Mouse (Mus musculus) intestine, embryonic 14.5 days (tissue): ENCODE results near the gene Ogfod2. TPM values are rescaled to one million over a fixed set of nuclear protein-coding genes. Genes with fewer than 3 reads are reported as not detected.
A peak's percentile ranks its signal among the peaks of the same experiment; 100 is the strongest.

Source experiments
- ATAC-seq: fragments of 200-750 bp; cut with Nextera tagmentation; replicated peaks from 2 replicates; pipeline ENCODE4 v1.8.0; 2017; ENCODE audit warnings: low read depth, moderate number of reproducible peaks, moderate TSS enrichment, moderate library complexity; ENCODE audit not compliant: low FRiP score, low TSS enrichment
- DNase-seq: peaks from one replicate; pipeline ENCODE4 v3.0.0-alpha.2; 2018; ENCODE audit warnings: low spot score
- H3K27ac ChIP-seq: fragments of 300-500 bp; sonication (generic); 2 replicates; pipeline ENCODE4 v1.5.1; 2014; ENCODE audit warnings: low read depth, mild to moderate bottlenecking, control low read depth
- H3K27me3 ChIP-seq: fragments of 300-500 bp; sonication (generic); replicated peaks from 2 replicates; pipeline ENCODE4 v1.6.1; 2014; ENCODE audit warnings: low read length, control low read depth; ENCODE audit not compliant: control insufficient read depth, insufficient read depth
- H3K36me3 ChIP-seq: fragments of 300-500 bp; sonication (generic); 2 replicates; pipeline ENCODE4 v1.6.1; 2014; ENCODE audit warnings: low read length, control low read depth; ENCODE audit not compliant: control insufficient read depth, insufficient read depth
- H3K4me1 ChIP-seq: fragments of 300-500 bp; sonication (generic); replicated peaks from 2 replicates; pipeline ENCODE4 v1.6.1; 2014; ENCODE audit warnings: low read length, control low read depth, mixed read lengths; ENCODE audit not compliant: control insufficient read depth, insufficient read depth
- H3K4me2 ChIP-seq: fragments of 300-500 bp; sonication (generic); 2 replicates; pipeline ENCODE4 v1.6.1; 2014; ENCODE audit warnings: low read length
- H3K4me3 ChIP-seq: fragments of 300-500 bp; sonication (generic); 2 replicates; pipeline ENCODE4 v1.5.1; 2014; ENCODE audit warnings: low read depth, low read length, control low read depth, mixed read lengths
- H3K9ac ChIP-seq: fragments of 300-500 bp; sonication (generic); 2 replicates; pipeline ENCODE4 v1.6.1; 2014; ENCODE audit warnings: mild to moderate bottlenecking, low read length
- H3K9me3 ChIP-seq: fragments of 300-500 bp; sonication (generic); 2 replicates; pipeline ENCODE4 v1.6.1; 2016; ENCODE audit warnings: low read length, control low read depth; ENCODE audit not compliant: control insufficient read depth
- WGBS: fragments of 180-500 bp; shearing (Covaris S2); extraction: QIAGEN DNeasy Blood & Tissue Kit; methylation state at CpG from one replicate; pipeline ENCODE4 v1.1.7; 2014; 5-methylcytosine and 5-hydroxymethylcytosine counted together
- polyA plus RNA-seq: library from polyadenylated mRNA; unstranded; fragments of >200 nt; fragmentation: Nextera tagmentation; extraction: Ambion mirVana; gene quantifications from 2 replicates; pipeline ENCODE4 v1.2.1, GENCODE M21; 2014

Ogfod2 gene
- polyA plus RNA-seq, 1 experiment from 2014 or later, result 18.0 TPM

DNA sequence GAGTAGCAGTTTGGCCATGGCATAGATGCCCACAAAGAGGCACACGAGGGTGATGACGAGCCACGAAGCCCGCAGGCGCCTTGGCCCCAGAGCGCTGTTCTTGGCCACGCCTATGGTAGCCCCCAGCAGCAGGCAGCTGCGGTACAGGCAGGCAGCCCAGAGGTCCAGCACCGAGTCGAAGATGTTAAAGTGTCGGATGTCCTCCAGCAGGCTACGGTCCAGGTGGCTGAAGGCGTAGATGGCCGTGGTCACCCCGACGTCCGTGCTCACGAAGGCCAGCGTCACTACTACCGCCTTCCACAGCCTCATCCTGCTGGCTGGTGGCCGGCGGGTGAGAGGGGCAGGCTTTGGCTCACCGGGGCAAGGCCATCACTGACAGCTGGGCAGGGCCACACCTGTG, 22.2 kb upstream of the Ogfod2 start:
- no peak for DNase-seq
- Histone ChIP-seq H3K4me2 (no peak overlapping the region), H3K27me3 (0 out of 2 replicates have a peak, but pooled peaks cover 5% of the 10 kb centered on the region), H3K9me3 (no peaks in the 10 kb centered on the region), H3K4me1 (no peaks in the 10 kb centered on the region), H3K36me3 (no peaks in the 10 kb centered on the region), H3K27ac (no peak overlapping the region), H3K9ac (no peak overlapping the region), H3K4me3 (no peak overlapping the region)
- 84% methylated on average over 23 of the region's 23 CpGs for WGBS
- ATAC-seq, result no peak

- Histone ChIP-seq H3K4me2 (no peak overlapping the region), H3K4me3 (no peak overlapping the region), H3K9me3 (no peaks in the 10 kb centered on the region), H3K36me3 (no peaks in the 10 kb centered on the region), H3K9ac (no peak overlapping the region), H3K27me3 (0 out of 2 replicates have a peak, but pooled peaks cover 5% of the 10 kb centered on the region), H3K4me1 (peaks cover 6% of the 10 kb centered on the region; the same call in 1 of the 2 replicates), H3K27ac (no peak overlapping the region)
- WGBS, result 51% methylated on average over 9 of the region's 9 CpGs
- ATAC-seq (peak; percentile 20; the same call in 1 of the 2 replicates), DNase-seq (no peak)
These were observed 20.1 kb upstream of the Ogfod2 start for GRCm38 (mm10) chr5:124091951-124092406.

DNA sequence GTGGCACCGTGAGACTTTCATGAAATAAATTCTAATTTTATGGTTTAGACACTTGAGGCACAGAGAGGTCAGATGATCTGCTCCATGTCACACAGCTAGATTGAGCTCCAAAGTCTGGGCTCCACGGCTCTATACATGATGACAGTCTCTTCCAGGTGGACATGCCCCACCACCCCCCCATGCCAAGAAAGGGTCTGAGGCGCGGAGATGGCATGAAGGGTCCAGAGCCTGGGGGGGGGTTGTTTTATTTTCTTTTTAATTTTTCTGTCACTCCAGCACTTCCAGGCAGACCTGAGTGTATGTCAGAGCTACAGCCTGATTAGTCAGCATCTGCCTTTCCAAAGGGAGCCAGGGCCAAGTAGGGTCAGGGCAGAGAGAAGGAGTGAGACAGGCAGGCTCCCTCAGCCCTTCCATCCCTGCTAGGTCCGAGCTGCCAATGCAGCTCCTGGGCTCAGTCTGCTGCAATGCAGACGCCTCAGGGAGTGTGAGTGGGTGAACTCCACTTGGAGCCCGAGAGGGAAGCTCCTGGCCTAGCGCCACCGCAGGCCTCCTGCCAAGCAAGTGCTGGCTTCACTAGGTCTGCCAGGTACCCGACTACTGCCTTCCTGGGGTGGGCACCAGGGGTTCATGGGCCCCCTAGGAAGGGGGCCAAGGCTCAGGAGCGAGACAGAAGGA, 18.8 kb upstream of the Ogfod2 start:
- 76% methylated on average over 11 of the region's 11 CpGs for WGBS
- no peak overlapping the region for H3K27ac ChIP-seq
- H3K4me3 ChIP-seq, result no peak overlapping the region
- 0 out of 2 replicates have a peak, but pooled peaks cover 5% of the 10 kb centered on the region for H3K27me3 ChIP-seq
- no peak overlapping the region for H3K9ac ChIP-seq
- H3K36me3 ChIP-seq, result no peaks in the 10 kb centered on the region
- H3K4me1 ChIP-seq, result peaks cover 6% of the 10 kb centered on the region; the same call in 1 of the 2 replicates
- no peak for DNase-seq
- ATAC-seq, result no peak
- no peaks in the 10 kb centered on the region for H3K9me3 ChIP-seq
- no peak overlapping the region for H3K4me2 ChIP-seq

- H3K9ac ChIP-seq, result no peak overlapping the region
- DNase-seq (no peak), ATAC-seq (no peak)
- H3K4me3 ChIP-seq, result no peak overlapping the region
- H3K4me1 ChIP-seq, result peaks cover 6% of the 10 kb centered on the region; the same call in 1 of the 2 replicates
- 86% methylated on average over 12 of the region's 12 CpGs for WGBS
- 0 out of 2 replicates have a peak, but pooled peaks cover 5% of the 10 kb centered on the region for H3K27me3 ChIP-seq
- no peaks in the 10 kb centered on the region for H3K9me3 ChIP-seq
- no peaks in the 10 kb centered on the region for H3K36me3 ChIP-seq
- H3K27ac ChIP-seq, result no peak overlapping the region
- H3K4me2 ChIP-seq, result no peak overlapping the region
These were observed 18.1 kb upstream of the Ogfod2 start for GRCm38 (mm10) chr5:124093852-124094604.

- ATAC-seq (peak; percentile 51), DNase-seq (no peak)
- 12% methylated on average over 19 of the region's 19 CpGs for WGBS
- no peaks in the 10 kb centered on the region for H3K9me3 ChIP-seq
- H3K27me3 ChIP-seq, result 0 out of 2 replicates have a peak, but pooled peaks cover 5% of the 10 kb centered on the region
- H3K4me2 ChIP-seq, result peak overlapping the region; percentile 80
- H3K36me3 ChIP-seq, result no peaks in the 10 kb centered on the region
- H3K9ac ChIP-seq, result peak overlapping the region; percentile 37
- H3K4me3 ChIP-seq, result peak overlapping the region; percentile 46
- H3K27ac ChIP-seq, result no peak overlapping the region
- peaks cover 6% of the 10 kb centered on the region; the same call in 1 of the 2 replicates for H3K4me1 ChIP-seq
These were observed 17.0 kb upstream of the Ogfod2 start for GRCm38 (mm10) chr5:124095077-124095581.

GRCm38 (mm10) chr5:124095596-124096232, 16.4 kb upstream of the Ogfod2 start, which contains the start of gene Abcb9:
Abcb9 (minus strand) TSS chr5:124095798.
- H3K4me1 ChIP-seq, result peaks cover 6% of the 10 kb centered on the region; the same call in 1 of the 2 replicates
- ATAC-seq (peak; percentile 80), DNase-seq (peak; percentile 99)
- no peak within 1 kb of the TSS for H3K27ac ChIP-seq
- peak within 1 kb of the TSS; percentile 37 for H3K9ac ChIP-seq
- 0 out of 2 replicates have a peak, but pooled peaks cover 5% of the 10 kb centered on the region for H3K27me3 ChIP-seq
- WGBS, result 2% methylated on average over 42 of the region's 42 CpGs
- no peaks in the 10 kb centered on the region for H3K9me3 ChIP-seq
- peak within 1 kb of the TSS; percentile 46 for H3K4me3 ChIP-seq
- H3K4me2 ChIP-seq, result peak within 1 kb of the TSS; percentile 80
- no peaks in the 10 kb centered on the region for H3K36me3 ChIP-seq

DNA sequence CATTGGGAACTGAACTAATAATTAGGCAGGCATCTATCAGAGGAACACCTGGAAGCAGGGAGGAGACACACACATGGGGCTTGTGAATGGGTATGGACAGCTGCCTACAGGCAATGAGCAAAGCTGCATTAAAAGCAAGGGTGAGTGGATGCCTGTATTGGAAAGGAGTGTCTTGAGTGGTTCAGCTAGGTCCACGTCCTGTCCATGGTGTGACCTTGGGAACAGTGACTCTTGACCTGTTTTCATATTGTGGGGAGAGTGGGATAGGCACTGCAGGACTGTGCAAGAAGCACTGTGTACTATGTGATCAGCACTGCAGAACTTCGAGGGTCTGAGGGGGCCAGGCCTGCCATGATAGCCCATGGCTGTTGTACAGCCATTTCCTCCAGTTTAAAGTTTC, 13.2 kb upstream of the Ogfod2 start:
- DNase-seq (no peak), ATAC-seq (no peak)
- Histone ChIP-seq H3K9me3 (no peaks in the 10 kb centered on the region), H3K27ac (no peak overlapping the region), H3K4me3 (no peak overlapping the region), H3K9ac (no peak overlapping the region), H3K27me3 (0 out of 2 replicates have a peak, but pooled peaks cover 5% of the 10 kb centered on the region), H3K4me1 (peaks cover 6% of the 10 kb centered on the region; the same call in 1 of the 2 replicates), H3K4me2 (no peak overlapping the region), H3K36me3 (no peaks in the 10 kb centered on the region)
- WGBS, result 74% methylated on average over 2 of the region's 2 CpGs
